18 mouse cellular contexts compared by ENCODE assay signal in the genomic region with DNA sequence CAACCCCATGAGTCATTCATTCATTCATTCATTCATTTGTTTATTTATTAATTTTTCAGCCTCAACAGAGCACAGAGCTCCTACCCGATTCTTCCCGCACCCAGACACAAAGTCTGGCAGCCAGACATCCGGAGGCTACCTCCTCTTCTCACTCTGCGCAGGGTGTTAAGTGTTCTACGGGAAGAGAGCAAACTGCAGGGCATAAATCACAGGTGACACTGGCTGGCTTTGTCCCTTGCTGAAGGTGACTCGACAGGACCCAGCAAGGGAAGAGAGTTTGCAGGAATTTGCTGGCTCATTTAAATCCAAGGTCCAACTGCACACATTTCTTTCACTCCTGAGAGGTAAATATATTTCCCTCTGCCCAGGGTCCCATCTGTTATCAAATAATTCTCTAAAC. TPM values are rescaled to one million over a fixed set of nuclear protein-coding genes. Genes with fewer than 3 reads are reported as not detected.
DNase-seq lines count a peak whose midpoint lies in the region; ATAC-seq lines count a peak whose summit lies in the region.
"Had no signal": no experiment of that assay in that cellular context is flagged by ENCODE, and none has a peak within 500 bp of the region (broad histone marks: within the 10 kb centered on the region; RNA-seq: fewer than 3 reads in every experiment).

No protein-coding gene starts in this region.

- intact Hi-C loops in left cerebral cortex, postnatal 14 days (cut with DNase I) = no loop called here

- H3K4me1 ChIP-seq in heart, embryonic 16.5 days (ENCODE audit: control insufficient read depth, insufficient read depth, low read length) = peaks cover 29% of the 10 kb centered on the region
- peaks cover 17% of the 10 kb centered on the region; the same call in 1 of the 2 replicates for H3K4me1 ChIP-seq in heart, embryonic 11.5 days (ENCODE audit: control insufficient read depth, insufficient read depth, low read length)
- peaks cover 4% of the 10 kb centered on the region for H3K4me1 ChIP-seq in intestine, embryonic 15.5 days (replicated peaks)
- H3K4me1 ChIP-seq in limb, embryonic 12.5 days (replicated peaks) = peaks cover 27% of the 10 kb centered on the region

- H3K27ac ChIP-seq in heart, embryonic 16.5 days (ENCODE audit: low read length) = peak overlapping the region; percentile 44; the same call in 1 of the 2 replicates
- no peak overlapping the region for H3K27ac ChIP-seq in heart, embryonic 11.5 days (ENCODE audit: low read depth, low read length)
- H3K27ac ChIP-seq in intestine, embryonic 15.5 days = no peak overlapping the region
- 0 out of 2 replicates have a peak overlapping the region, but pooled peaks have one; percentile 31 for H3K27ac ChIP-seq in limb, embryonic 12.5 days
- H3K27ac ChIP-seq: embryonic facial prominence, embryonic 13.5 days; forebrain, embryonic 12.5 days; liver, embryonic 14.5 days had no signal

- no peak overlapping the region for H3K4me2 ChIP-seq in heart, embryonic 16.5 days (ENCODE audit: low read depth, low read length)
- no peak overlapping the region for H3K4me2 ChIP-seq in heart, embryonic 11.5 days
- H3K4me2 ChIP-seq in intestine, embryonic 15.5 days (replicated peaks) = no peak overlapping the region
- peak overlapping the region; percentile 15; the same call in 1 of the 2 replicates for H3K4me2 ChIP-seq in limb, embryonic 12.5 days
- H3K4me2 ChIP-seq: embryonic facial prominence, embryonic 13.5 days; forebrain, embryonic 12.5 days had no signal

- no peaks in the 10 kb centered on the region for H3K27me3 ChIP-seq in heart, embryonic 16.5 days (ENCODE audit: control insufficient read depth, insufficient read depth, low read length)
- H3K27me3 ChIP-seq in heart, embryonic 11.5 days (ENCODE audit: control insufficient read depth, insufficient read depth, low read length) = no peaks in the 10 kb centered on the region
- no peaks in the 10 kb centered on the region for H3K27me3 ChIP-seq in intestine, embryonic 15.5 days (replicated peaks)
- H3K27me3 ChIP-seq in limb, embryonic 12.5 days = no peaks in the 10 kb centered on the region
- H3K27me3 ChIP-seq: embryonic facial prominence, embryonic 13.5 days; forebrain, embryonic 12.5 days had no signal

- H3K36me3 ChIP-seq in heart, embryonic 16.5 days (ENCODE audit: control insufficient read depth, insufficient read depth) = no peaks in the 10 kb centered on the region
- H3K36me3 ChIP-seq in heart, embryonic 11.5 days (ENCODE audit: control insufficient read depth, insufficient read depth, low read length) = no peaks in the 10 kb centered on the region
- no peaks in the 10 kb centered on the region for H3K36me3 ChIP-seq in intestine, embryonic 15.5 days
- no peaks in the 10 kb centered on the region for H3K36me3 ChIP-seq in limb, embryonic 12.5 days
- H3K36me3 ChIP-seq: embryonic facial prominence, embryonic 13.5 days; forebrain, embryonic 12.5 days had no signal

- no peak for ATAC-seq in heart, embryonic 16.5 days (replicated peaks; ENCODE audit: extremely low read depth, insufficient read depth, low FRiP score)
- no peak for ATAC-seq in heart, embryonic 11.5 days (replicated peaks; ENCODE audit: insufficient number of reproducible peaks, low FRiP score, low TSS enrichment)
- ATAC-seq in intestine, embryonic 15.5 days = peak; percentile 69
- no peak for ATAC-seq in limb, embryonic 12.5 days (ENCODE audit: insufficient number of reproducible peaks, insufficient read depth, low FRiP score, low TSS enrichment, low read depth)

- peak; percentile 24 for DNase-seq in ZHBTc4 (ENCODE audit: low read depth, low spot score)
- no peak for DNase-seq in cerebellum, adult 11 months
- DNase-seq in c-Kit-positive CD71-positive TER-119-positive erythroid progenitor cells, embryonic 14.5 days (ENCODE audit: low spot score) = no peak
- DNase-seq in left cerebral cortex, postnatal 14 days (ENCODE audit: low spot score in 2 of 2) = no peak
- DNase-seq: cerebellum, adult 9-11 months; heart, postnatal 14 days; right cerebral cortex, postnatal 25 days; thymus, postnatal 4 days had no signal

- H3K4me3 ChIP-seq in heart, embryonic 16.5 days (ENCODE audit: low read length) = no peak overlapping the region
- no peak overlapping the region for H3K4me3 ChIP-seq in heart, embryonic 11.5 days (ENCODE audit: low read depth, low read length)
- H3K4me3 ChIP-seq in intestine, embryonic 15.5 days (replicated peaks) = no peak overlapping the region
- no peak overlapping the region for H3K4me3 ChIP-seq in limb, embryonic 12.5 days (replicated peaks)
- H3K4me3 ChIP-seq: embryonic facial prominence, embryonic 13.5 days; forebrain, embryonic 12.5 days had no signal

- H3K9ac ChIP-seq in heart, embryonic 16.5 days (ENCODE audit: low read length) = no peak overlapping the region; the same call in 1 of the 2 replicates
- H3K9ac ChIP-seq in heart, embryonic 11.5 days (ENCODE audit: low read depth, low read length) = no peak overlapping the region
- H3K9ac ChIP-seq in intestine, embryonic 15.5 days = no peak overlapping the region
- no peak overlapping the region for H3K9ac ChIP-seq in limb, embryonic 12.5 days (replicated peaks)
- H3K9ac ChIP-seq: embryonic facial prominence, embryonic 13.5 days; forebrain, embryonic 12.5 days; liver, embryonic 14.5 days had no signal

- WGBS in heart, embryonic 16.5 days = 23% methylated on average over 6 of the region's 6 CpGs
- WGBS in heart, embryonic 11.5 days (ENCODE audit: insufficient replicate concordance) = 29% methylated on average over 6 of the region's 6 CpGs
- 6% methylated on average over 6 of the region's 6 CpGs for WGBS in intestine, embryonic 15.5 days
- 6% methylated on average over 6 of the region's 6 CpGs for WGBS in limb, embryonic 12.5 days

- no peaks in the 10 kb centered on the region for H3K9me3 ChIP-seq in heart, embryonic 16.5 days (replicated peaks; ENCODE audit: control insufficient read depth, low read length)
- H3K9me3 ChIP-seq in heart, embryonic 11.5 days (replicated peaks; ENCODE audit: control insufficient read depth, low read length) = no peaks in the 10 kb centered on the region
- no peaks in the 10 kb centered on the region for H3K9me3 ChIP-seq in intestine, embryonic 15.5 days
- H3K9me3 ChIP-seq in limb, embryonic 12.5 days = no peaks in the 10 kb centered on the region
- H3K9me3 ChIP-seq: embryonic facial prominence, embryonic 13.5 days; forebrain, embryonic 12.5 days had no signal

RNA-seq across cellular contexts. Expression of gene Mtmr3, which starts 9.8 kb away (rescaled TPM):
- 21.2 and 24.3 TPM in 2 replicates for polyA plus RNA-seq in heart, embryonic 16.5 days (2015; fragmentation: Nextera tagmentation; extraction: Ambion mirVana)
- 21.4 and 24.4 TPM in 2 replicates for polyA plus RNA-seq in heart, embryonic 11.5 days (2014; fragmentation: Nextera tagmentation; extraction: Ambion mirVana)
- 20.5 and 21.7 TPM in 2 replicates for polyA plus RNA-seq in intestine, embryonic 15.5 days (2015; fragmentation: Nextera tagmentation; extraction: Ambion mirVana)
- 39.5 and 40.0 TPM in 2 replicates for polyA plus RNA-seq in limb, embryonic 12.5 days (2016; fragmentation: Nextera tagmentation; extraction: Ambion mirVana)
- 10 to 100 TPM; 60.8 to 65.5 TPM for total RNA-seq in left cerebral cortex, postnatal 14 days (2021)

RNA-seq across cellular contexts. Expression of gene Gm11032, which starts 15.4 kb away (rescaled TPM):
- not detected in 2 replicates for polyA plus RNA-seq in heart, embryonic 16.5 days (2015; fragmentation: Nextera tagmentation; extraction: Ambion mirVana)
- not detected in 2 replicates for polyA plus RNA-seq in heart, embryonic 11.5 days (2014; fragmentation: Nextera tagmentation; extraction: Ambion mirVana)
- not detected in 2 replicates for polyA plus RNA-seq in intestine, embryonic 15.5 days (2015; fragmentation: Nextera tagmentation; extraction: Ambion mirVana)
- polyA plus RNA-seq in limb, embryonic 12.5 days (2016; fragmentation: Nextera tagmentation; extraction: Ambion mirVana) = not detected in 2 replicates
- total RNA-seq in left cerebral cortex, postnatal 14 days (2021) = not detected
- total RNA-seq: gastrocnemius, adult 18-20 months; heart, postnatal 14 days; left cerebral cortex, postnatal 25 days had no signal
- polyA plus RNA-seq: brain, embryonic 14.5 days; embryonic facial prominence, embryonic 13.5 days; forebrain, embryonic 12.5 days; liver, embryonic 14.5 days had no signal

RNA-seq across cellular contexts. Expression of gene Ascc2, which starts 33.1 kb away (rescaled TPM):
- polyA plus RNA-seq in heart, embryonic 16.5 days (2015; fragmentation: Nextera tagmentation; extraction: Ambion mirVana) = 21.1 and 22.0 TPM in 2 replicates
- 28.4 and 29.0 TPM in 2 replicates for polyA plus RNA-seq in heart, embryonic 11.5 days (2014; fragmentation: Nextera tagmentation; extraction: Ambion mirVana)
- polyA plus RNA-seq in intestine, embryonic 15.5 days (2015; fragmentation: Nextera tagmentation; extraction: Ambion mirVana) = 31.7 and 33.0 TPM in 2 replicates
- 37.2 and 39.7 TPM in 2 replicates for polyA plus RNA-seq in limb, embryonic 12.5 days (2016; fragmentation: Nextera tagmentation; extraction: Ambion mirVana)
- 10 to 100 TPM; 18.6 to 19.8 TPM for total RNA-seq in left cerebral cortex, postnatal 14 days (2021)

Comparison
In these comparisons a context has a peak if more than half of its experiments do, and no peak if none do; other contexts are left out.
1. H3K27ac ChIP-seq: peak in heart, embryonic 16.5 days (single experiment) and limb, embryonic 12.5 days (single experiment); none in heart, embryonic 11.5 days (single experiment) and intestine, embryonic 15.5 days (single experiment).